8 mouse cellular contexts compared by ENCODE assay signal in the genomic region with DNA sequence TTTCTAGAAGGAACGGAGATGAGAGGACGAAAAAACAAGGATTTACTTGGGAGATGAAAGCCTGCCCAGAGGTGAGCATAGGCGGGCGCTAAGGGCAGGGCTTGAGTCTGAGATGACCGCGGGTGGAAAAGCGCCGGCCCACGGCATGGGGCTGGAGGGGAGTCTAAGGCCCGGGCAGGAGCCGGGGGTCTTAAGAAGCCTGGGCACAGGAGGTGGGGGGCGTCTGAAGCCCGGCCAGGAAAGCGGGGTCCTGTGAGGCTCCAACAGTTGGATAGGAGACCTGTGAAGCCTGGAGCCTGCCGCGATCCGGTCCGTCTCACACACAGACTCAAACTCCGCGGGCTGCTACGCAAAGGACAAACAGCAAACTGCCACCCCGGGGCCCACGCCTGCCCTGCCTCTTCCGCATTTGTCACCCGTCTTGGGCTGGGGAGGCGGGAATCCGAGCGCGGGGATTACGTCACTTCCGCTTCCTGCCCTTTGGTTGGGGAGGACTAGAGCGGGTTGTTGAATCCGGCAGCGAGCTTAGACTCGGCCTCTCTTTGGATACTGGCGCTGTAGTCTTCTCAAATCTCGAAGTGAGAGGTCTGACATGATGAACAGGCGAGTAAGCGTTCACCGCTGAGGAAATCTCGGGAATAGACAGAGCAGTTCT. TPM values are rescaled to one million over a fixed set of nuclear protein-coding genes. Genes with fewer than 3 reads are reported as not detected.
DNase-seq lines count a peak whose midpoint lies in the region; ATAC-seq and TF ChIP-seq lines count a peak whose summit lies in the region.

Gene Ccdc15 (minus strand): TSS at position 445 of the 655 bp plus-strand sequence.

- peak; percentile 100 for ATAC-seq in activated CD4-positive, CD25-positive, alpha-beta regulatory T cell, adult 4 months

- TF ChIP-seq CTCF in cortical plate, adult 2 months (IDR thresholded peaks at IDR 0.05; ENCODE audit: extremely low read depth, insufficient read depth, low read length), result no peak

- H3K36me3 ChIP-seq in megakaryocyte, embryonic 14.5 days (replicated peaks; ENCODE audit: low read length), result peaks cover 8% of the 10 kb centered on the region

- H3K9me3 ChIP-seq in megakaryocyte, embryonic 14.5 days, result no peaks in the 10 kb centered on the region

- no peaks in the 10 kb centered on the region for H3K27me3 ChIP-seq in megakaryocyte, embryonic 14.5 days (replicated peaks)

- peak within 1 kb of the TSS; percentile 43 for H3K4me3 ChIP-seq in cortical plate, adult 2 months (ENCODE audit: insufficient read depth, low read length)
- peak within 1 kb of the TSS; percentile 91 for H3K4me3 ChIP-seq in megakaryocyte, embryonic 14.5 days (replicated peaks)

- DNase-seq in gastrocnemius, adult 8-10 months (ENCODE audit: low spot score in 2 of 2), result peak; percentile 91 to 93
- DNase-seq in hindlimb bud, embryonic 11.5 days (ENCODE audit: extremely low spot score, low read depth, low spot score), result peak; percentile 91
- DNase-seq in left cerebral cortex, adult 8-10 months (ENCODE audit: low spot score in 2 of 2), result peak; percentile 90 to 95
- peak; percentile 99 for DNase-seq in right cerebral cortex, postnatal 10 days (ENCODE audit: low spot score in 2 of 2)
- peak; percentile 95 for DNase-seq in urinary bladder, postnatal 25 days (ENCODE audit: low spot score)

- peaks cover 2% of the 10 kb centered on the region; the same call in 1 of the 2 replicates for H3K4me1 ChIP-seq in cortical plate, adult 2 months (ENCODE audit: control insufficient read depth, insufficient read depth, low read length)
- H3K4me1 ChIP-seq in megakaryocyte, embryonic 14.5 days, result peaks cover 17% of the 10 kb centered on the region

- peak within 1 kb of the TSS; percentile 11 for H3K27ac ChIP-seq in cortical plate, adult 2 months (ENCODE audit: insufficient read depth, low read length)

- TF ChIP-seq POLR2A in cortical plate, adult 2 months (IDR thresholded peaks at IDR 0.05; ENCODE audit: extremely low read depth, insufficient read depth, low read length), result peak; percentile 98

RNA-seq across cellular contexts. Expression of gene Ccdc15, which starts in this region (rescaled TPM):
- 1 to 10 TPM; 3.8 to 6.9 TPM for polyA plus RNA-seq in activated CD4-positive, CD25-positive, alpha-beta regulatory T cell, adult 4 months (2017; shearing (Covaris generic))
- polyA plus RNA-seq in cortical plate, adult 2 months (2012; rRNA removed), result 1.4 and 1.5 TPM in 2 replicates
- 1 to 10 TPM; 1.3 to 1.7 (median 1.6) TPM for total RNA-seq in gastrocnemius, adult 8-10 months (2022)
- total RNA-seq in left cerebral cortex, adult 8-10 months (2022), result 1 to 10 TPM; 2.6 to 4.1 (median 3.0) TPM
- polyA plus RNA-seq in megakaryocyte, embryonic 14.5 days (2012; ENCODE audit: insufficient read depth, low replicate concordance), result 2.8 TPM in 1 of 2 replicates, not detected in the other

Comparison
In these comparisons a context has a peak if more than half of its experiments do, and no peak if none do; other contexts are left out.
1. Peak in every context shown above with its lines: DNase-seq, ATAC-seq, H3K4me3 ChIP-seq and H3K27ac ChIP-seq.